Mouse (Mus musculus) myocyte (in vitro differentiated cells): ENCODE data around the gene Brd4.

Experiments
- E2F4 ChIP-seq: IDR thresholded peaks from one replicate; pipeline ENCODE4 v1.6.1; 2011; ENCODE audit warnings: mild to moderate bottlenecking, control low read depth, moderate library complexity; ENCODE audit not compliant: insufficient read depth
- MAX ChIP-seq: IDR thresholded peaks from one replicate; pipeline ENCODE4 v1.6.1; 2011; ENCODE audit warnings: low read depth, mild to moderate bottlenecking, control low read depth
- MYOD1 ChIP-seq, 3 experiments: IDR thresholded peaks; one replicate each; pipeline ENCODE4 v1.6.1; 2011; ENCODE audit warnings: control low read depth in 2 of 3, low read depth in 2 of 3, mild to moderate bottlenecking in 2 of 3, moderate library complexity in 1 of 3; ENCODE audit not compliant: insufficient read length in 2 of 3, control insufficient read depth in 1 of 3
- MYOG ChIP-seq, 3 experiments: IDR thresholded peaks; one replicate each; pipeline ENCODE4 v1.6.1; 2011; ENCODE audit warnings: control low read depth in 2 of 3, low read depth in 2 of 3, mild to moderate bottlenecking in 2 of 3; ENCODE audit not compliant: insufficient read length in 2 of 3, control insufficient read depth in 1 of 3, insufficient read depth in 1 of 3
- POLR2A ChIP-seq: IDR thresholded peaks from one replicate; pipeline ENCODE4 v1.6.1; 2011; ENCODE audit warnings: low read depth, mild to moderate bottlenecking, control low read depth, moderate library complexity; ENCODE audit not compliant: insufficient read length
- POLR2AphosphoS2 ChIP-seq: IDR thresholded peaks from one replicate; pipeline ENCODE4 v1.6.1; 2011; ENCODE audit warnings: low read depth, control low read depth; ENCODE audit not compliant: insufficient read length
- REST ChIP-seq: IDR thresholded peaks from one replicate; pipeline ENCODE4 v1.6.1; 2011; ENCODE audit warnings: mild to moderate bottlenecking, control low read depth, moderate library complexity; ENCODE audit not compliant: insufficient read depth, insufficient read length
- SRF ChIP-seq: IDR thresholded peaks from one replicate; pipeline ENCODE4 v1.6.1; 2011; ENCODE audit warnings: low read depth; ENCODE audit not compliant: control insufficient read depth, insufficient read length
- TCF12 ChIP-seq: IDR thresholded peaks from one replicate; pipeline ENCODE4 v1.6.1; 2011; ENCODE audit warnings: mild to moderate bottlenecking, control low read depth; ENCODE audit not compliant: poor library complexity, insufficient read depth, severe bottlenecking
- TCF3 ChIP-seq: IDR thresholded peaks from one replicate; pipeline ENCODE4 v1.6.1; 2011; ENCODE audit warnings: low read depth, control low read depth; ENCODE audit not compliant: insufficient read length
- USF1 ChIP-seq: IDR thresholded peaks from one replicate; pipeline ENCODE4 v1.6.1; 2011; ENCODE audit warnings: low read depth, mild to moderate bottlenecking, control low read depth, moderate library complexity

DNA sequence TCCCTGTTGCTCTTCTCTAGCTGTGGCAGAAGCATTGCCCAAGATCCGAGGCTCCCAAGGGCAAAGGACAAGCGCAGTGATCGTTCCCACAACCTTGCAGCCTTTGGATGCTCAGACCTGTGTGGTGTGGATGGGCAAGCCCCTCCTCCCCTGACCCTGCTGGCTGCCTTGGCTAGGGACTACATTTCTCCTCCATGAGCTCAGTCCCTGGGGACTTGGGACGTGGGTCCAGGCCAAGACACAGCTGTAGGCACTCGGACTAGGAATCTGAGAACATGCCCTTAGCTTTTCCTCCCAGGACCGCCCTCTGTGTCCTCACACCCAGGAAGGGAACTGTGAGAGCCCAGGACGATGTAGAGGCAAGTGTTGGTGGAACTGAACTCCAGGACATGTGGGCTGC is 111.4 kb downstream of the Brd4 start:
- TF ChIP-seq POLR2A (no peak), MYOG (IDR thresholded peaks at IDR 0.05; ENCODE audit: control insufficient read depth in 1 of 3, insufficient read depth in 1 of 3, insufficient read length in 2 of 3, low read depth in 2 of 3) (peak in 1 of 3 experiments; percentile 29), TCF3 (no peak), SRF (peak; percentile 40), E2F4 (no peak), REST (no peak), POLR2AphosphoS2 (no peak), USF1 (no peak), TCF12 (no peak), MYOD1 (IDR thresholded peaks at IDR 0.05; ENCODE audit: control insufficient read depth in 1 of 3, insufficient read length in 2 of 3, low read depth in 2 of 3) (peak in 2 of 3 experiments; percentile 30 to 46), MAX (no peak)
